Mouse (Mus musculus): ENCODE measurements around the gene Ankrd55. TPM values are rescaled to one million over a fixed set of nuclear protein-coding genes. Genes with fewer than 3 reads are reported as not detected.
A peak's percentile ranks its signal among the peaks of the same experiment; 100 is the strongest.
"Not testable (repeated sequence)": the region's sequence is repeated elsewhere in the genome, so short reads cannot be mapped to it uniquely, and the experiment has no call there.

The Ankrd55 gene
- total RNA-seq, 4 experiments from 2014 or later, result 1.6 to 2.7 (median 2.4) TPM

DNA sequence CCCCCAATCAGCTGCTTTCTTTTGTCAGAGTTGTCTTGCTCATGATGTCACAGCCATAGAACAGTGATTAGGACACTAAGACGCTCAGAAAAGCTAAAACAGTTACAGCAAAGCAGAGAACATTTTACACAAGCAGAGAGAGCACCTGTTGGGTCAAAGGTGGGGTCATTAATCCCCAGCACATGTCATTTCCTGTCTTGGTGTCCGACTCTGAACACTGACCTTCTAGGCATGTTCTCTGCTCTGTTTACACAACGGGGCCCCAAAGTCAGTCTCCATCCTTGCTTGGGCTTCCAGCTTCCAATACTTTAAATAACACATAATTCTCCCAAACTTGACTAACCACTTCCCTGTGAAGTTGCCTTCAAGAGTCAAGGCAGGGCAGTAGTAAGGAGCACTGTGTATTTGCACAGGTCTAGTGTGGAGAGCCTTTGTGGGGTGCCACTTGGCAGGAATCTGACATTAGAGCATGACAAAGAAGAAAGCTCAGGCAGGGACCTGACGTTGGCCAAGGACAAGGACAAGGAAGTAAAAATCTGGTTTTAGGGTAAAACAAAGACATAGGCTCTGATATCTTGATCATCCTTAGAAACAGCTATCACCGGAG, 123.1 kb downstream of the Ankrd55 start:
- DNase-seq (ENCODE audit: low spot score), result no peak

DNA sequence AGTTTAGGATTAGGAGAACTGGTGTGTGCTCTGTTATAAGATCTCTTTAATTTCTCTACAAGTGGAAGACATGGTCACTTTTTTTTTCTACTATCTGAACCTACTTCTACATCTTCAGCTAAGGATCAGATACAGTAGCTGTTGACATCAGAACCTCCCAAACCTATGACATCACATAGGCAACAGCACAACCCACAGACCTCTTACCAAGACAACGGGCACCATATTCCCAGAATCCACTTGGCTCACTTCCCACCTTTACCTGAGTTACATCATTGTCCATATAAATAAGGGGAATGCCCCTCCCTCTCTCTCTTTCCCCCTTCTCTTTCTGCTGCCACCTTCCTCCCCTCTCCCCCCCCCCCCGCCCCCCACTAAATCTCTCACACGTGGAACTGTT, 124.0 kb downstream of the Ankrd55 start:
- no peak for DNase-seq (ENCODE audit: low spot score)

DNA sequence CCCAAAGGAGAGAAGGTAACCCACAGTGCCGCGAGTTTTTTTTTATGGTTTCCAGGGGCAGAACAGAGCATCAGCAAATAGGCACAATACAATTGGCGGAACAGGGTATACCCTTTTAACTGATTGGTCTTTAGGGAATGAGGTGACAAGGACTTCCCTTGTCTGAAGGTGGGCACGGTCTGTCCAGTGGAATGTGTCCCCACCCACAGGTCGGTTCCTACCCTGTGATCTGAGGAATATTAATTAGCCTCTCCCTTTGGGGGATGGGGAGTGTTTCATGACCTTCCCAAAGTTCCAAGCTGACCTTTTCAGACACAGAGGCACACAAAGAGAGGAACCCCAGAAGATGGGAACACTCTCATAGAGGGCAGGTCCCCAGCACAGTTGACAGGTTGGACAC, 124.6 kb downstream of the Ankrd55 start:
- DNase-seq (ENCODE audit: low spot score), result no peak

DNA sequence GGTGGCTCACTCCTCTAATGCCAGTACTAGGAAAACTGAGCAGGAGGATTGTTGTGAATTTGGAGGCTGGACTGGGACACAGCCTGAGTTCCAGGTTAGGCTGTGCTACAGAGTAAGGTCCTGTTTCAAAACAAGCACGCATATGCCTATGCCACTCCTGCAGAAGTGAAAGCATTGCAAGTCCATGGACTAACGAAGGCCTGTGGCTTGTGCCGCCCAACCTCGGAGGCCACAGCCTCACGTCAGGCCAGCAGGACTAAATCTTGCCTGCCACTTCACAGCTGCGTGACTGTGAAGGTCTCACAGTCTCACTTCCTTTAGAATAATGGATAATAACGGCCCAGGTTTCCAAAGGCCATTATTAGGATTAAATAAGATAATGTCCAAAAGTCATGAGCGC, 125.4 kb downstream of the Ankrd55 start:
- DNase-seq (ENCODE audit: low spot score), result no peak

DNA sequence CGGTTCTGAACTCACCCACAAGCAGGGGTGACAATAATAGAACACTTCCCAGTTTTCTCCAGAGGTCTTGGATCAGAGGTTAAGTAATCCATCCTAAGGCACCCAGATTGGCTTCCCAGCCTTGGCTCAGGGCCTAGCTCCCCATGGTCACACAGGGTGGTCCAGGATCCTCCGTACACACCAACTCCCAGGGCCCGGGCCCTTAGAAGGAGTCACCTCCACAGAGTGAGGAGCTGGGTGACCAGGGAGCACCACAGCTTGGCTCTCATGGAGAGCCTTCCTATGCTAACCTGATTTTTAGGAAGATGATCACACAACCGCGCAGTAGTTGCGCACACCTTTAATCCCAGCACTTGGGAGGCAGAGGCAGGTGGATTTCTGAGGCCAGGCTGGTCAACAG, 127.6 kb downstream of the Ankrd55 start:
- no peak for DNase-seq (ENCODE audit: low spot score)

DNA sequence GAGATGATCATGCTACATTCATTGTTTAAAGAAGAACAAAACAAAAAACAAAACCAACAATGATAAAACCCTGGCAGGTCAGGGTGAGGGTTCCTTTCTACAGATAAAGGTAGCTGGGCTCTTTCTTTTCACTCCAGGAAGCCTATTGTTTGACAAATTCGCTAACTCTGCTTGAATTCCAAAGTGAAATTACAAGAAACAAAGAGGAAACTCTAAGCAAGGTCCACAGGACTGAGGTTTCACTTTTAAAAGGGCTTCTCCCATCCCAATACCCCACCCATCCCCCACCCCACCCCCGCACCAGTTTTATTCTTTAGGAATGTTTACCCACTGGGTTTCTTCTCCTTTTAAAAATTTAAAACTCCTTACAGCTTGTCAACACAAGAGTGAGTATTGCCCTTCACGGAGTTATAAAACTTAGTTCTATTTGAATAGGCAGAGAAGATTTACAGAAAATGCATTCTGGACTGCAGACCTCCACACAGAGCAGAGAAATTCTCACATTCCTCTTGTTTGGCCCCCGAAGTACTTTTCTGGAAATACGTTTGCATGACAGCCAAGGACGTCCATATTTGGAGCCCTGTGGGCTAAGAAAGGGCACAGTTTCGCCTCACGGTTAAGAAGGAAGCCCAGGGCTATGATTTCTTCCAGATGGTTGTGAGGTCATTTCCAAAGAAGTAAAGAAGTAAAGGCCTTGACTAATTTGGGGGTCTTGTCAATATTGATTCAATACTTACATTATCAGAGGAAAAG, 128.3 kb downstream of the Ankrd55 start:
- no peak for DNase-seq (ENCODE audit: low spot score)

DNA sequence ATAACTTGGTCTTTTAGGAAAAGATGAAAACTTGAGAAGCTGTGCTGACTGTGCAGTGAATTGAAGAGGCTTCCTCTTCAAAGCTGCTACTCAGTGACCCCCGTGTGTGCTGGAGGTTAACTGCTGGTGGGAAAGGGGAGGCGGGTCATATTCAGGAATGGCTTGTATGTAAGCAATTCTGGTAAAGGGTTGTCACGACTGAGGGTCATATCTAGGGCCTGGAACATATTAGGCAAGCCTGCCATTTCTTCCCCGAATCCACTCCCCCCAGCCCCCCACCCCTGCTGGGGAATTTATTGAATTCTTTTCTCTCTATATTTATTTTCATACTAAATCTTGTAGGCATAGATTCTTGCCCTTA, 128.9 kb downstream of the Ankrd55 start:
- DNase-seq (ENCODE audit: low spot score), result no peak

DNA sequence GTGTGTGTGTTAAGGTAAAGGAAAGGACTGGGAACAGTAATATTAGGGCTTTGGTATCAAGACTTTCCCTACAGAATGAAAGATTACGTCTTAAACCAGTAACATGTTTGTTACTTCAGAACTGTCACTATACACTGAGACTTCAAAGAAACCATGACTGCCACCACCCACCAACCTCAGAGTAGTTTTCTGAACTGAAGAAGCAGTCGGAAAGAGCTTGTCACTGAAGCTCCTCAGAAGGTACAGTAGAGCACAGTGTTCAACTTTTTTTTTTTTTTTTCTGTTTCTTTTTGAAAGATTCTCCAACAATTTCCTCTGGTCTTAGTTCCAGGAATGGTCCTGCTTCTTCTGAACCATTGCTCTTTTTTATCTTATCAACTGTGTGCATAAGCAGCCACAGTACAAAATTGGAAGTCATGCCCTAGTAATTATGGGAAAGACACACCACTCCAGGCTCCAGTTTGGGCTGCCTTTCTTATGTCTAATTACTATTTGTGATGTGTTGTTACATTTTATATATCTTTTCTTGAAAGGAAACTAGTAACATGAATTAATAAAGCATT, 129.7 kb downstream of the Ankrd55 start:
- no peak for DNase-seq (ENCODE audit: low spot score)

DNA sequence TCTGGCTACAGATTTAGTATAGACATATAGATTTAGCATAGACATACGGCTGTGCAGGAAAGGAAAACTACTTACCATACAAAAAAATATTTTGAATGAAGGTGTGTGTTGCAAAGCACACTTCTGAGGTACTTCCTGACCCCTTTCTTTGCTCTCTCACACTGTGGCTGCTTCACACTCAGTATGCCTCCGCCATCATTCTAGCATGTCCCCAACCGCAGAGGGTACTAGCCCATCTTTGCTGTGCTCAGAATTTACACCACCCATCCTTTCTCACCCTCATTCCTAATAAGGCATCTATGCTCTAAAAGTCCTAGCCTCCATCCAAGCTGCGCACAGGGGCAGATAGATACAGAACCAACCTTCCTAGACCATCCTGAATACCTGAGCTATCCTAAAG, 130.3 kb downstream of the Ankrd55 start:
- no peak for DNase-seq (ENCODE audit: low spot score)

DNA sequence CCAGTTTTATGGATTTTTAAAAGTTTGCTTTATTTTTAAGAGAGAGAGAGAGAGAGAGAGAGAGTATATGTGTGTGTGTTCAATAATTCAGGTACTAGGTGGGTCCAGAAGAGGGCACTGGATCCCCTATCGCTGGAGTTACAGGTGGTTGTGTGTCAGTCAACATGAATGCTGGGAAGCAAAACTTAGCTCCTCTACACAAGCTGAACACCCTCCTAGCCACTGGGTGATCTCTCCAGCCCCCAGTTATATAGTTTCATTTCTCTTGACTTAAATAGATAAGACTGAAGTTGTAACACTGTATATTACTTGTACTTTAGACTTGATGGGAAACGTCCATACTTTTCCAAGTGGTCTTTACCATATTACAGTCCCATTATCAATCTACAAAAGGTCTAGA, 136.0 kb downstream of the Ankrd55 start:
- DNase-seq (ENCODE audit: low spot score), result no peak

DNA sequence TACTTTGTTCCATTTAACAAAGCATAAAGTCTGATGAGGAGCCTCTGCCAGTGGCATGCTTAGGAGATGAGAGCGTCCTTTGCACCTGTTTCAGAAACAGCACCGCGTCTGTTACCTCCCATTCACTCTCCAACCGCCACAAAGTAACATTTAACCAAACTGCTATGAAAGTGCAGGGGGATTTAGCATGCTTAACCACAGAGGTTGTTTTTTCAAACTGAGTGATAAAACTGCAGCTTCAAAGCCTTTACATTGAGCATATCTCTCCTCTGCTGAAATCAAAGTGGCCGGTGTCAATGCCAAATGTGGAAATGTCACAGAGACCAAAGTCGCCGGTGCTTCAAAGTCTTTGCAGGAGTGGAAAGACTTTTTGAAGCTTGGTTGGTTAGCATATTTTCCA, 136.4 kb downstream of the Ankrd55 start:
- DNase-seq (ENCODE audit: low spot score), result no peak

DNA sequence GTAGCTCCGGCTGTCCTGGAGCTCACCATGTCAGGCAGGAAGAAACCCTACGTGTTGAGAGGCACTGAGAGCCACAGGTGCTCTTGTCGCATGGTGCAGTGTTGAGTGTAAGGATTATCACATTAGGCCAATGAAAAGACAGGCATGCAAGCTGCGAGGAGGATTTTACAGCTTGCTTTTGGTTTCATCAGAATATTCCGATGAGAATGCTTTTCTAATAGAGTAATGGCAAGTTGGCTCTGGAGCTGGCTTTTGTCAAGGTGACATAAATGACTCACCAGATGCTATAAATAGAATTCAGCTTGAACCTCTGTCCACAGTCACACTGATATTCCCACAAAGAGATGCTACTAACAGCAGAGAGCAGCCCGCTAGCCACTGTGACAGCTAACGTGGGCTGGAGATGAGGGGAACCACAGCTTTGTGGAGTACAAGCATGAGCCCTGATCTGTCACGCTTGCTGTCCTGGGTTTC, 137.0 kb downstream of the Ankrd55 start:
- peak; percentile 49 for DNase-seq (ENCODE audit: low spot score)

DNA sequence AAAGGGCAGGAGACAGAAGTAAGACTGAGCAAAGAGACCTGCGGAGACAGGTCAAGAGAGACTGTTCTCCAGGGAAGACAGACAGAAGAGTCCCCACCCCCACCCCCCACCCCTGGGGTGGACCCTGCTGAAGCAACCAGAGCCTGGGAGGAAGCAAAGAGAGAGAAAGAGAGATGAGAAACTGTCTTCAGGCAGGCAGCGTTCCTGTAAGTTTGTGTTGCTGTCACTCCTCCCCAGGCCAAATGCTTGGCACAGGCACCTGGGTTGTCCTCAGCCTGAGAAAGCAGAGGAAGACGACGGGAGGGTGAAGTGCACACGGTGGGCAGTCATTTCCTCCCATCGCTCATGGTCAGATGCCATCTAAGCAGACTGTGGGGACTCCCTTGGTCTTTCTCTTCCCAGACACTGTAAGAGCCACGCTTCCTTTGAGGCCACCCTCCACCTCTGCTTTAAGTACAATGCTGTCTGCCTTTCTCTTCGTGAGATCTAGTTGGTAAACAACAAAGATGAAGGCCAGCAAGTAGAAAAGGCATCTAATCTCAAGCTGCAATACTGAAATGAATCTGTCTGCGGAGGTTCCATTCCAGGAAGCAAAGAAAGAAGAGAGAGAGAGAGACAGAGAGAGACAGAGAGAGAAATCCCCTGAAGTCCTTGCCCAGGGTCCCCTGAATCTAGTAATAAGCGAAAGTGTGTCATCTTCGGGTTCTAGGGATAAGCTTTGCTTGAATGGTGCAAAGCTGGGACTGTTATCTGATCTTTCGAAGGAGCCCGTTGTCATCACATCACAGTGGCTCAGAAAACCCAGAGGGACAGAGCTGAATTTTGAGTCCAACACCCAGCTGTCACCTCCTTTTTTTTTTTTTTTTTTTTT, 138.2 kb downstream of the Ankrd55 start:
- no peak for DNase-seq (ENCODE audit: low spot score)

DNA sequence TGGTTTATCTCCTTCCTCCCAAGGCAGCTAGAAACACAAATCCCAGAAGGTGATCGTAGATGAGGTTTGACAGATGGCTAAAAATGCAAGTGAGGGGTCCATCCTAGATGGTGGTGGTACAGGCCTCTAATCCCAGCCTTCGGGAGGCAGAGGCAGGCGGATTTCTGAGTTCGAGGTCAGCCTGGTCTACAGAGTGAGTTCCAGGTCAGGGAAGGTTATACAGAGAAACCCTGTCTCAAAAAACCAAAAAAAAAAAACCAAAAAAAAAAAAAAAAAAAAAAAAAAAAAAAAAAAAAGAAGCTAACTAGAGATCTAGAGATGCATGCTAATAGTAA, 138.9 kb downstream of the Ankrd55 start:
- DNase-seq (ENCODE audit: low spot score), result not testable (repeated sequence)

DNA sequence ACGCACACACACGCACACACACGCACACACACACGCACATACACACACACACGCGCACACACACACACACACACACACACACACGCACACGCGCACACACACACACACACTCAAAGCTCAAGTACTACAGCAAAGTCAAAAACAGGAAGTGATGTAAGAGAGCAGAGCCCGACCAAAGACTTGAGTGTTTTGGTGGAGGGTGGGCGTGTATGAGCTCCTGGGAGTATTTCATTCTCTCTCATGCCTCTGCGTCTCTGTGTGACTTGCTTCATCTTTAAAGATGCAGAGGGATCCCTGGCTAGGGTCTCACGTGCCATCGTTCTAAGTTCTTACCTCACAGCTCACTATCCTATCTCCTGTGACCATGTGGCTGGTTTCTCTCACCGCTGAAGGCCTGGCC, 139.3 kb downstream of the Ankrd55 start:
- no peak for DNase-seq (ENCODE audit: low spot score)

DNA sequence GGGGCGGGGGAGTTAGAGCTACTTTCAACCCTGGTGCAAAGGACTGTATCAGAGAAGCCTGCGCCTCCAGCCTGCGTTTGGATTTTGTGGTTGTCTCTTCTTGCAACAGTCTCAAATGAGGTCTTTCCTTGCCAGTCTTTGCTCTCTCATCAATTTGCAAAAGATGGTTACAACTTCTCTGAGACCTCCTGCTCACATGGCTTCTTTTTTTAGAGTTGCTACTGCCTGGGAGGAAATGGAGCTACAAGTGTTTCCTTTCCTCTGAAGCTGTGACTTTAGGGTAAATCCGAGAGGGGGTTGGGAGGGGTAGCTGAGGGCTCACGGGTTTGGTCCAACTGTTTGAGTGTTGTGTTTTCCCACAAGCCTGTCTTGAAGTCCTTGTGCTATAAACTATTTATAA, 145.0 kb downstream of the Ankrd55 start:
- no peak for DNase-seq (ENCODE audit: low spot score)

Other genes with a start within 250 kb of the Ankrd55 start
- gene Il6st, start 175.6 kb downstream of the Ankrd55 start, total RNA-seq (2022), result 100 to 1,000 TPM; 217 to 273 (median 230) TPM